Mouse (Mus musculus): ENCODE measurements around the gene Pde1c. TPM values are rescaled to one million over a fixed set of nuclear protein-coding genes. Genes with fewer than 3 reads are reported as not detected.
"Not testable (repeated sequence)": the region's sequence is repeated elsewhere in the genome, so short reads cannot be mapped to it uniquely, and the experiment has no call there.

Pde1c gene
- under 1 TPM; 0.59 to 0.90 TPM for total RNA-seq (2021)
- long read RNA-seq, experiment 1 = 0 reads
- long read RNA-seq, experiment 2 = 0 reads

DNA sequence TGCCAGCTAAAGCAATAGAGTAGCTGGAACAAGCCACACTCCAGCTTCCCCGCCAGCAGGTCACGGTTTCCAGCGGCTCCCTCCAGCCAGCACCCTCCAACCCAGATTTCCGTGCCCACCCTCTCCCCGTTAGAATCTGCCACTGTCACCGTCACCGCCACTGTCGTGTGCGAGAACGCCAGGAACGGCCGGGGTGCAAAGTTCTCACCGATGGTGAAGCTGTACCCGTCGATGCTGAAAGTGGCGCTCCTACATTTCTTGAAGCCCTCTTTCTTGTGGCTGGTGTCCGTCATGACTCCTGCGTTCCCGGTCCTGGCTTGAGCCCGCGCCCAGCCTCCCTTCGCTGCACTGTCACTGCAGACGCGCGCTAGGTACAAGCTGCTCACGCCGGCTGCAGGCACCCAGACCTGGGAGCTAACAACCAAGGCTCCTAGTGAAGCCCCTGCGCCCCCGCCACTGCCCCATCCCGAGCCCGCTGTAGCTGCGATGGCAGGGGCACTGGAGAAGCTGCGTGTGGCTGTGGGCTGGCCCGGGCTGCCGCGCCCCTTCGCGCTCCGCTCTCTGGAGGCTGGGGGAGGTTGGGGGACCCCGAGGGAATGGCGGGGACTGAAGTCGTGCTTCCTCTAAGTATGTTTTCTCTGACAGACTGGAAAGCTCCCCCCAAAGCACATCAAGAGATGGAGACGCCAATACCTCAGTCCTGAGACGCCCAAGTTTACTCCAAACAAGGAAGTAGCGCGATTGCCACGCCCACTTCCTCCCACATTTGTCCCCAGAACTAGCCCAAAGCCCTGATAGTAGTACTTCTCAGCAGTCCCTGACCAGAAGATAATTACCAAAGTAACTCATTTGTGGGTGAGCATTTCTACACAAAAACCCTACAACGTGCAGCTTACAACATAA, at the start of gene Pde1c:
TSS of gene Pde1c (minus strand) at position 634 of the 903 bp plus-strand sequence.
- peak; percentile 9 for DNase-seq

DNA sequence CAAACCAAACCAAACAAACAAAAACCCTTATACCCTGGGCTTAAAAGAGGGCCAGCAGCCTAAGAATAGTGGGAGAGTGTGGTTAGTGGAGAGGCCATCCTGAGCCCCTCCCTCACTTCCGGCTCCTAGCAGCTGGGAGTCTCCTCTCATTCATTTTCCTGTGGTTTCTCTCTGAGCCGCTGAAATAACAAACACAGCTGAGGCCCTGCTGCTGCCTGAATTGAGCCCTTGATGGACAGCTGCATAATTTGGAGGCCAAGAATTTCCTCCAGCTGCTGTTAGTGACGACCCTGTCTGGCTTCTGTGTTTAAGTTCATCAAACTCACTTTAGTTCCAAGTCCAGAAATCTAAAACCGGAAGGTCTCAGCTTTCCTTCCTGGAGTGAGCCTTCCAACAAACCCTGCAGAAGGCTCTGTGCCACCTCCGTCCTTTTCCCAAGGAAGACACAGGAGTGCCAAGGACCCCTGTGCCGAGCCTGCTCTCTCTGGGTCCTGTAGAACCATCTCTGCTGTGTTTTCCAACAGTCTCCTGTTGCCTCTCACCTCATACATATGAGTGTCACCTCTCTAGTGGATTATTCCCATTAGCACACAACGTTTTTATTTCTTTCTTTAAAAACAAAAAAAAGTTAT, 48.2 kb upstream of the Pde1c start:
- DNase-seq = peak; percentile 11

- no peak for DNase-seq
These were observed 47.5 kb upstream of the Pde1c start for GRCm38 (mm10) chr6:56616228-56616981.

DNA sequence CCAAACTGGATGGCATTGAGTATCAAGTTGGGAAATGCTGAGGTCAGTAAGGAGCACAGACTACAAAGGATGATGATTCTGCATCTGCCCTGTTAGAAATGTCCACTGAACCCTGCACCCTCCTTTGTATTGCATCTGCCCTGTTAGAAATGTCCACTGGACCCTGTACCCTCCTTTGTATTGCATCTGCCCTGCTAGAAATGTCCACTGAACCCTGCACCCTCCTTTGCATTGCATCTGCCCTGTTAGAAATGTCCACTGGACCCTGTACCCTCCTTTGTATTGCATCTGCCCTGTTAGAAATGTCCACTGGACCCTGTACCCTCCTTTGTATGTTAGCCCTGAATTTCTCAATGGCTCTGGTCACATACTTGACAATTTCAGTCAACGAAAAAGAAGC, 40.6 kb upstream of the Pde1c start:
- not testable (repeated sequence) for DNase-seq

DNA sequence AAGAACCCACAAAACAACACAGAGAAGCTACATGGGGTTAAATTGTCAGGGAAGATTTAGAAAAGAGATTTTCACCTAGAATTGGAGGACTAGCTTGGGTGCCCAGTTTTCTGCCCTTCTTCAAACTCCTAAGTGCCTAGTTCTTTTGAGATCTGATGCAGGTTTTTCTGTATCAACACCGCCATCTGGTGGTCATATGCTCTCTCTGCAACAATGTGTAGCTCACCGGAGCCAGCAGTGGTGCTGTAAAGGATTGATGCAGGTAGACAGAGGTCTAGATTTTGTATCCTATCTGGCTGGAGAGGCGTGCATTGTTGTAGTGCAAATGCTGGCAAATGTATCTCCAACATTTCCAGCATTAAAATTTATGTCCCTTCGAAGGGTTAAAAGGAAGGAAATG, 39.4 kb upstream of the Pde1c start:
- DNase-seq = peak; percentile 10

DNA sequence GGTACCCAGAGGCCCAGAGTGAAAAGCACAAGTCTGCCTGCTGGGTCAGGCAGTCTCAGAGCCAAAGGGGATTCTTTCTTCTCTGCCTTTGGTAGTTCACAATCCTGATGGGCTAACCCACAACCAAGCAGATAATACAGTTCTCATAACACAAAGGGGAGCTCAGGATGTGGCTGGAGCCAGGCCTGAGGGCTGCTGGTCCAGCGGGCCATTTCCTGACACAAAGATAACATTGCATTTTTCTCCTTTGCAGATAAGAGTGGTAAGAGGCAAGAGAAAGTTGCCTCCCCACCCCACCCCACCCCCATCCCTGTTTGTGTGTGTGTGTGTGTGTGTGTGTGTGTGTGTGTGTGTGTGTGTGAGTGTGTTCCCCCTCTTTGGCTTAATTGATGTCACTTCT, 10.7 kb upstream of the Pde1c start:
- DNase-seq = no peak

- DNase-seq = no peak
These were observed 8.0 kb downstream of the Pde1c start for GRCm38 (mm10) chr6:56560891-56561290.

DNA sequence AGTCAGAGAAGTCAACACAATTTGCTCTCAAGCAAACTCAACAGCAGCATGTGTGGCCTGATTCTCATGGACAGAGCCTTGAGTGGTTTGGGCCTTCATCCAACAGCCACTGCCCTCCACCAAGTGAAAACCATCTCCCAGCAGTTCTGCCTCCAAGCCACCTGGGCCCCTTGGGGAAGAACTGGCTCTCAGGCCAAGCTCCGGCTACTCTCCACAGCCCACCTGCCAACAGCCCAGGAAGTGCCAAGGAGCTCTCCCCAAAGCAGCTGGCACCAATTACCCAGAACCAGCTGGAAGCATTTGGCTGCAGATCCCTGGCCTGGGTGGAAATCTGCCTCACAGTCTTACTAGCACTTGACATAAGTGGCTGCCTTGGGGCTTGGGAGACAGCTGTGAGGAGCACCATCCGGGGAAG, 8.4 kb downstream of the Pde1c start:
- peak; percentile 79 for DNase-seq

DNA sequence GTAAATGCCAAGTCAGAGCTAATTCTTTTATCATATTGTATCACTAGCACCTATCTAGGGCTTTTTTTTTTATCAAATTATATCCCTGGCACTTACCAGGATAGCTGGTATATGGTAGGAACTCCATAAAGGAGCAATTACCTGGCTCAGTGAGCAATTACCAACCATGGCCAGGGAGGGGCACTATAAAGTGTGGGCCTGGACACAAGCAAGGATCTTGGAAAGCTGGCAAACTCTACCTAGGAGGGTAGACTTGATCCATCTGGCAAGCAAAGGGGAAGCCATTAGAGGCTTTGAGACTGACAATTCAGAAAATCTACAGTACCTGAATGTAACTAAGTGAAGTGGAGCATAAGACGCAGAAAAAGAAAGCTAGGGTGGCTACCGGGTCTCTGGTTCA, 10.2 kb downstream of the Pde1c start:
- no peak for DNase-seq

DNA sequence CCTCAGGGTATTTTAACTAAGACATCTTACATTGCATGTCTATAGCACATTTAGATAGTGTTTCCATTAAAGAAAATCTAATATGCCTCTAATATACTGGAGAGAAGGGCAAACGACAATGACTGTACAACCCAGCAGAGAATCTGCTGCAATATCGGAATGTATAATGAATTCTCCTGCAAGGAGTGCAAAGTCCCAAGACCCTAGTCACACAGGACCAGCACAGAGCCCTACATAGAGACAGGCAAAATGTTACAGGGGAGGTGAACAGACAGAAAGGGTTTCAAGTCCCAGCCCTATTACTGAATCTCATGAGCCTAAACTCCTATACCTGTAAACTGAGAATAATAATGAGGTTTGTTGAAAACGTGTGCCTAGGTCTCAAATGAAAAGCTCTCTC, 13.1 kb downstream of the Pde1c start:
- no peak for DNase-seq

GRCm38 (mm10) chr6:56555382-56555781, 13.5 kb downstream of the Pde1c start:
- DNase-seq = no peak

- no peak for DNase-seq
These were observed 17.9 kb downstream of the Pde1c start for GRCm38 (mm10) chr6:56551022-56551421.

- no peak for DNase-seq
These were observed 28.7 kb downstream of the Pde1c start for GRCm38 (mm10) chr6:56540247-56540646.

- DNase-seq = no peak
These were observed 34.2 kb downstream of the Pde1c start for GRCm38 (mm10) chr6:56534653-56535052.

- no peak for DNase-seq
These were observed 36.6 kb downstream of the Pde1c start for GRCm38 (mm10) chr6:56532257-56532656.

DNA sequence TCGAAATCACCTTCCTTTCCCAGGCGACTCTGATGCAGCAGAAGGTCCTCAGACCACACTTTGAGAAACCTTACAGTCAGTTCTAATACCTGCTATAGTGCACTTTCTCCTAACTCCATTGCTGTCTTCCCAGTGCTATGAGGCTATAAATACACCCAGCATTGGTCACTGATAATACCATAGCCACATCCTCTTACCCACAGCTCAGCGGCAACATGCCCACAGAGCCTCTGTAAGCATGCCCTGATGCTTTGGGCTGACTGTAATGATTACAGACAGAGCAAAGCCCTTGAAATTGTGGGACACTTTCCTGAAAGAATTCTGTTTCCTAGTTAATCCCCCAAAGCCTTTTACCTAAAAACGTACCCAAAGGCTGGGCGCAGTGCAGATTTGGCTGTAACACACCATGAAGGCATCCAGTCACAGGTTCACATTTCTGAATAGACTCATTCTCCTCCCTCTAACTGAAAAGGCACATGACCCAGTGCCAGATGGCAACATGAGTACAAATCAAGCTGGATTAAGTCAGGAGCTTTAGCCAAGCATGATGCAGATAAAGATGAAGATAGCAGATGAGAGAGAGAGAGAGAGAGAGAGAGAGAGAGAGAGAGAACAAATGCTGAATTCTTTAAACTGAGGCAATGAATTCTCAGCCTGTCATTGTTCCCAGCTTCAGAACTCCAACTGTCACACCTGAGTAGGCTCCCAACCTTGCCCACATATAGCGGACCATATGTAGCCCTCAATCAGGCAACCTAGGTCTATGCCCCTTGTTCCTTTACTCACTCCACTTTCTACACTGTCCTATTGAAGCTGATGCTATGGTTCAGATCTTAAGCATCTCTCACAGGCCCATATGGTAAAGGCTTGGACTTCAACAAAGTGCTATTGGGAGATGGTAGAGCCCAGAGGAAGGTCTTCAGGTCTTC, 44.7 kb downstream of the Pde1c start:
- no peak for DNase-seq

DNA sequence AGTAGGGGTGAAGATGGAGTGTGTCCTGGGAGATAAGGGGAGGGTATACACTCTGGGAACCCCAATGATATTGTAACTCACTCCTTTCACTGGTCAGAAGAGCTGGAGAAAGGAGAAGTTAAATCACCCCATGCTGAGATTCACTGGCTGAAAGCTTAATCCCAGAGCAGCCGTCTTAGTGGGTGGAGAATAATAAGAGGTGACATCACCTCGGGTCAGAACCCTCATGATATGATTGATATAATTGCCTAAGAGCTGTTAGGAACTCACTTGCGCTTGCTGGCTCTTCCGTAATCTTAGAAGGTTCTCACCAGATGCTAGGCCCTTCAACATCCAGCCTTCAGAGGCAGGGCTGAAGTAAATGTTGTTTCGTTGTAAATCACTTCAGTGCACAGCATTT, 79.7 kb downstream of the Pde1c start:
- no peak for DNase-seq

DNA sequence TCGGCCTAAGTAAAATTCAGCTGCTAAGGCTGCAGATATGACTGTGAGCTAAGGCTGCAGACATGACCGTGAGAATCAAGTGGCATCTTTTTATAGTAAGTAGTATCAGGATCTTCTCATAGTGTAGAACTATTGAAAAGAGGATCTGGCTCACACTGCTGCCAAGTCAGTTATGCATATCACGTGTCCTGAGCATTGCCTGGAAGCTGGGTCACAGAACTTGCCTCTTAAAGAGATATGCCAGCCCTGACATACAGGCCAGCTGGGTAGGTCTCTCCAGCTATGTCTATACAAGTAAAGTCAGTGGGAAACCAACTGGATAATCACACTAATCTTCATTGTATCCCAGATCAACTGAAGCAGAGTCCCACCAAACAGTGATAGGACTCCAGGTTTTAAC, 83.8 kb downstream of the Pde1c start:
- DNase-seq = no peak

- DNase-seq = no peak
These were observed 87.9 kb downstream of the Pde1c start for GRCm38 (mm10) chr6:56480914-56481482.

DNA sequence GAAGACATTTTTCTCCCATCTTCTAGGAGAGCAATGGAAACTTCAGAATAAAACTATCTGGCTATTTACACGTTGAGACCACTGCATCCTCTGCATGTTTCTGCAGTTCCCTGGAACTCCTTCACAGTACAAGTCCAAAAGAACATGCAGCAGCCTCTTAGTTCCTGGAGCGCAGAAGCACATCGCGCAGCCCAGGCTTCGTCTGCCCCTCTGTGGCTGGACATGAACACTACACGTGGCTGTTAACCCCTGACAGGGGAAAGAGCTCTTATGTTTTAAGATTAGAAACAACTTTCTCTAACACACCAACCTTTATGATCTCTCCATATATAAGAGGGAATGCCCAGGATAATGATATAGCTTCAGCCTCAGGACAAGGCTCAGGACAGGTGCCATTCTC, 92.3 kb downstream of the Pde1c start:
- no peak for DNase-seq

DNA sequence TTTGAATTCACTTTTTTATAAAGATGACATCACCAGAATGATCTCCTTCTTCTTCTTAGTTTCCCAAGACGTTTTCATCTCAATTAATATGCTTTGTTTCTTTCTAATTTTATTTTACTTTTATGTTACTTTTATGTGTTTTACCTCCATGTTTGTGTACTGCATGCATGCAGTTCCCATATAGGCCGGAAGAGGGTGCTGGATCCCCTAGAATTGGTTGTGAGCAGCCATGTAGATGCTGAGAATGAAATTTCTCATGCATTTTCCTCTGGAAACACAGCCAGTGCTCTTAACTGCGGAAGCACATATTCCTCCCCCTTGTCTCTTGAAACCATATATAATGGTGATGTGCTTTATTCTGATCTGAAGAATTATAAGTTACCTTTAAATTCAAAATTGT, 110.8 kb downstream of the Pde1c start:
- DNase-seq = no peak
